Mouse (Mus musculus) kidney, adult 18-20 months (tissue): Measurements from ENCODE around the gene Nmd3.

ENCODE experiments used
- DNase-seq: peaks from one replicate; pipeline ENCODE4 v3.0.0; 2021

Nmd3 gene

DNA sequence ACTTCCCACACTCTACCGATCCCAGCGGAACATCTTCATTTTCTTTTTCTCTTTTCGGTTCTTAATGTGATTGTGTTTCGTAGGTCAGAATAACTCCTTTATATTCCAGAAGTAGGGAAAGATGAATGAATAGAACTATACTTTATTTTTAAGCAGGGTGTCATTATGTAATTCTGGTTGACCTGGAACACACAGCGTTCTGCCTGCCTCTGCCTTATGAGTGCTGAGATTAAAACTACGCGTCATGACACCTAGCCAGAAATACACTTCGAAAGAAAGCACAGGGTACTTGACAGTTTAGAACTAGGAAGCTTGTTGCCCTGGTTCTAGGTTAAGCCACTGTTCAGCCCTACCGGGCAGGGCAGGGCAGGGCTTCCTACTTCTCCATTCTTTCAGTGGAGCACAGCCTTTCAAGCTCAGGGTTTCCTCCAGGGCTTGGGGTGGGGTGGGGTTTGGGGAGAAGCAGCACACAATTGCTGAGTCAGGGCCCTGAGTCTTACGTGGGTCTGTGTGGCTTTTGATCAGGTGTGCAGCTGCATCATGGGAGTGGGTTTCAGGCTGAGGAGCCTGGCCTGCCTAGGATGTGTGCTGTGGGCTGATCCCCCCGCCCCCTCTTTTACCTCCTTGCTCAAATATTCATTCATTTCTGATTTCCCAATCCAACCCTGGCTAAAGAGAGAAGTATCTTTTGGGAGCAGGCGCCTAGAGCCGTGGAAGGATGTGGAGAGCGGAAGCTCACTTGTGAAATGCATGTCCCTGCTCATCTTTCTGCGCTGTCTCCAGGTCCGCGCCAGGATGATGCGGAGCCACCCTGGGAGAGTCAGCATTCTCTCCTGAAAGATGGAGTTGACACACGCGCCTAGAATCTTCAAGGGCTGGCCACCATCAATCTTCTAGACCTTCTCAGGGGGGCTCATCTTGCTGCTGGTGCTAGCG is 42.1 kb downstream of the Nmd3 start:
- DNase-seq = no peak

DNA sequence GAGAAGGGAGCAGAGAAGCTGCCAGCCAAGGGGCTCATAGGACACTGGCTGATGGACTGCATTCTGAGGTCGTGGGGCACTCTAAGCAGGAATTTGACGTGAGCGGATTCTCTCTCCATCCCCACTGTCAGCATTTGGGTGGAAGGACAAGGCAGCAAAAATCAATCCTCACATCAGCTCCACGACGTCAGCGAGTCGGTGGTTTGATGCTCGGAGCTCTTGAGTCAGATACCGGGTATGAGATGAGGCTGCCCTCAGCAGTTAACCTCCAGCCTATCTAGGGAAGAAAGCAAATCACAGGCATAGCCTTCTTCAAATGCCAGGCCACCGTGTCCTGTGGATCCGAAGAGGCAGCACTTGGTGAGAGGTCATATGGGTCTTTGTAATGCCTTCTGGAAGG is 43.4 kb downstream of the Nmd3 start:
- no peak for DNase-seq

DNA sequence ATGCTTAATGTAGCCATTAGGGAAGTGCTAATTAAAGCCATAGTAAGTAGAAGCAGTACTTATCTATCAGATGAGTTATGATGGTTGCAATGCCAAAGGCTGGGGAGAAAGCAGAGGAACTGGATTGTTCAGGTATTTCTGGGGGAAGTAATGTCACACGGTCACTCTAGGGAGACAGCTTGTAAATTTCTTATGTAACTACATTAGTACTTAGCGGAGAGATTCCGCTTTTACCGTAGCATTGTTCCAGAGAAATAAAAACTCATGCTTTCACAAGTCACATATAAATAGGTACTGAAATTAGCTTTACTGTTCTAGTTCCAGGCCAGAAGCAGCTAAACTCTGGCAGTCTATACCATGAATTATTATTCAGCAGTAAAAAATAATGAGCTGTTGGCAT is 47.4 kb downstream of the Nmd3 start:
- DNase-seq = no peak

DNA sequence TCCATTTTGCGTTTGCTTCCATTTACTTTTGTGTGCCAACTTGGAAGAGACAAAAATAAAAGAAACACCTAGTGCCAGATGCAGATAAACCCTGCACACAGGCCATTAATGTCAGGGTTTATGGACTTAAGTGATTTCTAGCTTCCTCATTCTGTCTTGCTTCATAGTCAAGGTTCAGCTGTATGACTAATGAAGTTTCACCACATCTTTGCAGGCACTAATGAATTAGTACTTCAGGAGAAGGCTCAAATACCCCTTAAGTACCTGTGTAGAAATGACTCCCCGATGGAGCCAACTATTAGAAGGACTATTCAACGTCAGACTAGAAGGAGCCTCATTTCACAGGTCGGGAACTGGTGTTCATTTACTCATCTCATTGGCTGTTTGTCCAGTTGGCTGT is 51.6 kb downstream of the Nmd3 start:
- no peak for DNase-seq

DNA sequence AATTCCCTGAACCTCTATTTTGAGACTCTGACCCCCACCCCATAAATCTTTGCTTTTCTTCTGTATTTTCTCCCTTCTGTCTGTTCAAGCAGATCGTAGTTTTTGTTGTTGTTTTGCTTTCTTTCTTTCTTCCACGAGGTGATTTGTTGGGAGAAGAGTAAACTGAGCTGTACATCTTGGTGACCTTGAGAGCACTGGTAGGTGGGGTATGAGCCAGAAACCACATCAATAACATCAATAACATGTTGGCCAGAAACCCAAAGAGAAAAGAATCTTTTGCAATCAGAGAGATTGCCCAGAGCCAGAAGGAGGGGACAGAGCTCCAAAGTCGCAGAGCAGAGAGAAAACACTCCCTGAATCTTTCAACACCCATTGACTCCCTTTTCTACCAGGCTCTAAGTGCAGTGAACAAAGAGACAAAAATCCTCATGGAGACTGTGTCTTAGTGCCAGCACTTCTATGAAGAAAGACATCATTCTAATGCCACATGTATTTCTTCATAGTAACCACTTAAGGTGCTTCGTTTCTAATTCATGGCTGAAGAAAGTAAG is 57.5 kb downstream of the Nmd3 start:
- DNase-seq = no peak

DNA sequence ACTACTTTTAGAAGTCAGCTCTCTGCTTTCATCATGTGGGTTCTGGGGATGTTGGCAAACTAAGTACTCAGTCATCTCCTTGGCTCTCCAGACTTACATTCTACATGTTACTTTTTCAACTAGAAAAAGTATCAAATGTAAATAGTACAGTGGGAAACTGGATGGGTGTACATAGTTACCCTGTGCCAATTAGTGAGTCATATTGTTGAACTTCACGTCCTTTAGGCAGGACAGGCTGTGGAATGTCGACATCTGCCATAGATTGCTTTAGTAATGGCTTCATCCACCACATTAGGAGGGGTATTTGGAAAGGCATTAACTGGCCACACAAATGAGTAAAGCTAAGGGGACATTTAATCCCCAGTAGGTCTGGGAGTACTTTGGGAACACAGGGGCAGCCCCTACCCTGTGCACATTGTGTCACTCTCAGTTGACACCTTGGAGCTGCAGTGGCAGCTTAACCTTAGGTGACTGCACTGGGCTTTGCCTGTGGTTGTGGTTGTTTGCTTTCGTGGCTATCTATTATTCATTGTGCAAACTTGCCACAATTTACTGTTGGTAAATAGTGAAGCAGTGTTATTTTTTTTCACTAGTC is 71.1 kb downstream of the Nmd3 start:
- no peak for DNase-seq

DNA sequence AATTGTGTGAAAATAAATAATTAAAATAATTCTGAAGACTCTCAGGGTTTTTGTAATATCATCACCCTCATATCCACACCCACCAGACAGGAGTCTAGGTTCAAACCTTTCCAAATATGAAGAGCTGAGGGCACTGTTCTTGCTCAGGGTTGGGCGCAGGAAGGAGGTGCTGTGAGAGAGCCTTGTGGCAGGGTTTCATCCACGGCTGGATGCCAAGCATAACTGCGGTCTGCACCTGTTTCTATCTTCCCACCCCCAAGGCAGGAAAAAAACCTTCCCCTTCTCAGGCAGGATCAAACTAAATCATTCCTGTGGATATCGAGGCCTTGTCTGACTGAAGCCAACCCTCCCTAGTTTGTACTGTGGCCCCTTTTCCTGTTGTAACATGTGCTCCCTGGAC is 75.7 kb downstream of the Nmd3 start:
- no peak for DNase-seq

DNA sequence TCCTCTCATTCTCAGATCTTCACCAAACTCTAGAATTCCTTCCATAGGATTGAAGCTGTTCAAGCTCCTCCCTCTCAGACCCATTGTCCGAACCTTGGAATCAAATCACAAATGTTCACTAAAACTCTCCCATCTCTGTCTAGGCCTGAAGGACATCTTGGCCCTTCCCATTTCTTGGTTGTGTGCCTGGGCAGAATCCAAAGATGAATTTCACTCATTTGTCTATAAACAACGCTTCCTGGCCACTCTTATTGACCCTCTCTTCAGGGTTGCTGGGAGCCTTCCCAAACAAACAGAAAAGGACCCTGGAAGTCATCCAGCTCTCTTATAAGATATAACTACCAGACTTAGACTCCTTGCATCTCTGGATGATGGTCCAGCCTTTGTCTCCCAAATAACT is 76.2 kb downstream of the Nmd3 start:
- no peak for DNase-seq

DNA sequence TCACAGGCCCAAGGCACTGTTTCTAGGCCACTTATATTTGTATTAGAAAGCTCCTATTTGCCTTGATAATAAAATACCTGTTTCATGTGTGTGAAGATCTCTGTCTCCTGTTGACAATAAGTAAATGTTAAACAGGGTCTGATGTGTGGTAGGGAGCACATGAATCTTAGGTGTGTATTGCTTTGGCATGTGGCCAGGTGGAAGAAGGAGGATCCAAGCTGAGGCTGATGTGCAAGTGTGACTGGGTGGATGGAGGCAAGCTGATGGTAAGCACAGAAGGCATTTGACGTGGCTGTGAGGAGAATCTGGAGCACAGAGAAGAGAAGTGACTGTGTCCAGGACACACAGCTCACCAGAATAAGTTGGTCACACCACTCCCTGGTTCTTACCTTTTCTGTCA is 77.3 kb downstream of the Nmd3 start:
- no peak for DNase-seq

DNA sequence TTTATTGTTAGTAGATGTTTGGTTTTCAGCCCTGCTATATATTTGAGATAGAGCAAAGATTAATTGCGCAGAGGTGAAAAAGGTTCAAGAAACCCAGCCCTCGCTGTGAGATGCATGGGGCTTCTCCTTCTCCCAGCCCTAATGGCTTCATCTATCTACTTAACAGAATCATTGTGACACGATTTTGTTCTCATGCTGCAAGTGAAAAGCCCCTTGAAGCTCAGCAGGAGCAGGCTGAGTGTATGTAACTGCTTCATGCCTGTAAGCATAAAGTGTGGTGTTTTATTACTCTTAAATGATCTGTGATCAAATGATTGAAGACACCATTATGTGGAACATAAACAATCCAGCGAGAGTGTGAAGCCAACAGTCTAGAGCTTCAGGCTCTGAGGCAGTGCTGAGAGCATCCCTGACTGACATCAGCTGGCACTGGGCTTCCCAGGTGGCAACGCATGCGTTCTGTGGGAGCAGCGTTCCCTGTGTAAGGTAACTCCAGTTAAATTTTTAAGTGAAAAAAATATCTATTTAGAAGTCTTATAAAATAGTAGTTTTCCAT is 79.1 kb downstream of the Nmd3 start:
- no peak for DNase-seq

DNA sequence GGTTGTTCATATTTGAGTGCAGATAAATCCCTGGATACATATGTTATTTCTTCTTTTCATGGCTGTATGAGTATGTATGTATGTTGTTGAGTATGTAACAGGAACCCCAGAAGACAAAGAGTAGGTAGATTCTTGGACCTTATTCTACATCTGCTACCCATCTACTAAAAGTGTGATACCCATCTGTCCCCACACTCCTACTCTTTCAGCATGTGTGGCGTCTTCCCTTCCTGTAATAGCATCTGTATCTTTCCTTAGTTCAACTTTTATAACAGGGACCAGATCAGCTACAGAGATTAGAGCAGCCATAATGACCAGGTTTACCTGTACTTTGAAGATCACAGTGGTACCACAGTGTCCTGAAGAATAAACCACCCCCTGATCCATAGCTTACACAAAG is 81.4 kb downstream of the Nmd3 start:
- no peak for DNase-seq
